Mouse (Mus musculus): ENCODE measurements around the gene D430041D05Rik. TPM values are rescaled to one million over a fixed set of nuclear protein-coding genes. Genes with fewer than 3 reads are reported as not detected.

The D430041D05Rik gene
- total and polyA plus RNA-seq, 3 experiments, result not detected

GRCm38 (mm10) chr2:104407913-104408312, 2.9 kb downstream of the D430041D05Rik start:
- H3K9me3 ChIP-seq (replicated peaks; ENCODE audit: low read length), result no peaks in the 10 kb centered on the region
- H3K36me3 ChIP-seq (replicated peaks in 1 of 2; ENCODE audit: control insufficient read depth in 1 of 2, insufficient read depth in 1 of 2, low read length in 1 of 2), result no peaks in the 10 kb centered on the region
- H3K27ac ChIP-seq (ENCODE audit: insufficient read depth, low read depth), result no peak overlapping the region
- no peak overlapping the region for H3K9ac ChIP-seq (ENCODE audit: insufficient read depth, low read depth)
- no peak for DNase-seq (ENCODE audit: extremely low read depth)
- no peaks in the 10 kb centered on the region for H3K4me1 ChIP-seq (ENCODE audit: control insufficient read depth in 1 of 2, insufficient read depth in 2 of 2)
- in situ Hi-C loops (cut with MboI; ENCODE audit: low pct_ligation_motif_present, low pct_unique_long_range_greater_than_20kb, low sequenced_read_pairs) (no loop called here), dilution Hi-C loops (cut with MboI; ENCODE audit: extremely low pct_ligation_motif_present, extremely low pct_unique_long_range_greater_than_20kb, low sequenced_read_pairs) (no loop called here)
- H3K27me3 ChIP-seq (replicated peaks), result no peaks in the 10 kb centered on the region
- H3K79me2 ChIP-seq (replicated peaks; ENCODE audit: control insufficient read depth, extremely low read depth, insufficient read depth, poor library complexity, severe bottlenecking), result no peaks in the 10 kb centered on the region
- TF ChIP-seq KAT2A (IDR thresholded peaks at IDR 0.05; ENCODE audit: insufficient replicate concordance, low read length) (no peak), MXI1 (IDR thresholded peaks at IDR 0.05; ENCODE audit: low read depth, low read length) (no peak), CHD1 (IDR thresholded peaks at IDR 0.05; ENCODE audit: low read depth, low read length) (no peak), IRF4 (IDR thresholded peaks at IDR 0.05; ENCODE audit: low read depth, low read length) (no peak), CTCF (conservative IDR thresholded peaks at IDR 0.05 in 1 of 2, IDR thresholded peaks at IDR 0.05 in 1 of 2; ENCODE audit: low read depth in 2 of 2, low read length in 2 of 2) (no peak), MYC (IDR thresholded peaks at IDR 0.05; ENCODE audit: low read depth, low read length) (no peak), JUND (conservative IDR thresholded peaks at IDR 0.05; ENCODE audit: low read depth, low read length) (no peak), POLR2A (IDR thresholded peaks at IDR 0.05; ENCODE audit: low read depth, low read length) (no peak), NRF1 (IDR thresholded peaks at IDR 0.05; ENCODE audit: low read depth, low read length) (no peak), ETS1 (conservative IDR thresholded peaks at IDR 0.05; ENCODE audit: low read depth, low read length) (no peak), SIN3A (IDR thresholded peaks at IDR 0.05; ENCODE audit: low read length) (no peak), ZNF384 (IDR thresholded peaks at IDR 0.05; ENCODE audit: low read depth, low read length) (no peak), CHD2 (IDR thresholded peaks at IDR 0.05; ENCODE audit: low read length) (no peak), USF2 (conservative IDR thresholded peaks at IDR 0.05; ENCODE audit: low read depth, low read length) (no peak)
- H3K4me2 ChIP-seq (ENCODE audit: insufficient read depth, low read depth, poor library complexity, severe bottlenecking), result no peak overlapping the region
- no peak overlapping the region for H3K4me3 ChIP-seq (replicated peaks in 1 of 3; ENCODE audit: low read depth in 2 of 3, low read length in 2 of 3, poor library complexity in 1 of 3)

GRCm38 (mm10) chr2:104404036-104404435, 6.8 kb downstream of the D430041D05Rik start:
- Histone ChIP-seq H3K79me2 (replicated peaks; ENCODE audit: control insufficient read depth, extremely low read depth, insufficient read depth, poor library complexity, severe bottlenecking) (no peaks in the 10 kb centered on the region), H3K4me2 (ENCODE audit: insufficient read depth, low read depth, poor library complexity, severe bottlenecking) (no peak overlapping the region), H3K9me3 (replicated peaks; ENCODE audit: low read length) (no peaks in the 10 kb centered on the region), H3K27me3 (replicated peaks) (no peaks in the 10 kb centered on the region), H3K9ac (ENCODE audit: insufficient read depth, low read depth) (no peak overlapping the region), H3K36me3 (replicated peaks in 1 of 2; ENCODE audit: control insufficient read depth in 1 of 2, insufficient read depth in 1 of 2, low read length in 1 of 2) (no peaks in the 10 kb centered on the region), H3K4me1 (ENCODE audit: control insufficient read depth in 1 of 2, insufficient read depth in 2 of 2) (no peaks in the 10 kb centered on the region), H3K4me3 (replicated peaks in 1 of 3; ENCODE audit: low read depth in 2 of 3, low read length in 2 of 3, poor library complexity in 1 of 3) (no peak overlapping the region), H3K27ac (ENCODE audit: insufficient read depth, low read depth) (no peak overlapping the region)
- no peak for DNase-seq (ENCODE audit: extremely low read depth)
- dilution Hi-C loops (cut with MboI; ENCODE audit: extremely low pct_ligation_motif_present, extremely low pct_unique_long_range_greater_than_20kb, low sequenced_read_pairs) (no loop called here), in situ Hi-C loops (cut with MboI; ENCODE audit: low pct_ligation_motif_present, low pct_unique_long_range_greater_than_20kb, low sequenced_read_pairs) (no loop called here)
- TF ChIP-seq CTCF (conservative IDR thresholded peaks at IDR 0.05 in 1 of 2, IDR thresholded peaks at IDR 0.05 in 1 of 2; ENCODE audit: low read depth in 2 of 2, low read length in 2 of 2) (no peak), SIN3A (IDR thresholded peaks at IDR 0.05; ENCODE audit: low read length) (no peak), RCOR1 (conservative IDR thresholded peaks at IDR 0.05; ENCODE audit: low read depth, low read length) (no peak), CHD2 (IDR thresholded peaks at IDR 0.05; ENCODE audit: low read length) (no peak), GABPA (IDR thresholded peaks at IDR 0.05; ENCODE audit: insufficient replicate concordance, low read depth, low read length) (no peak), JUN (IDR thresholded peaks at IDR 0.05; ENCODE audit: insufficient read depth, low read depth, low read length) (no peak), MAX (IDR thresholded peaks at IDR 0.05; ENCODE audit: low read length) (no peak), ETS1 (conservative IDR thresholded peaks at IDR 0.05; ENCODE audit: low read depth, low read length) (no peak)
